Mouse (Mus musculus) midbrain, embryonic 14.5 days (tissue): ENCODE results near the gene AI464131. TPM values are rescaled to one million over a fixed set of nuclear protein-coding genes. Genes with fewer than 3 reads are reported as not detected.
"Not testable (repeated sequence)": the region's sequence is repeated elsewhere in the genome, so short reads cannot be mapped to it uniquely, and the experiment has no call there.

Experiments used
- ATAC-seq: fragments of 200-750 bp; cut with Nextera tagmentation; 2 replicates; pipeline ENCODE4 v1.8.0; 2017; ENCODE audit warnings: moderate number of reproducible peaks, moderate library complexity; ENCODE audit not compliant: low FRiP score, low TSS enrichment
- DNase-seq: peaks from one replicate; pipeline ENCODE4 v3.0.0-alpha.2; 2015
- H3K27ac ChIP-seq: fragments of 300-500 bp; sonication (generic); replicated peaks from 2 replicates; pipeline ENCODE4 v1.5.1; 2014; ENCODE audit warnings: mild to moderate bottlenecking, low read depth, low read length, moderate library complexity
- H3K27me3 ChIP-seq: fragments of 300-500 bp; sonication (generic); 2 replicates; pipeline ENCODE4 v1.6.1; 2014; ENCODE audit warnings: low read length, control low read depth, mixed read lengths; ENCODE audit not compliant: control insufficient read depth, insufficient read depth
- H3K36me3 ChIP-seq: fragments of 300-500 bp; sonication (generic); 2 replicates; pipeline ENCODE4 v1.6.1; 2014; ENCODE audit warnings: low read length, control low read depth; ENCODE audit not compliant: control insufficient read depth, insufficient read depth
- H3K4me1 ChIP-seq: fragments of 300-500 bp; sonication (generic); 2 replicates; pipeline ENCODE4 v1.6.1; 2014; ENCODE audit warnings: mild to moderate bottlenecking, antibody characterized with exemption, low read length, control low read depth; ENCODE audit not compliant: control insufficient read depth, insufficient read depth
- H3K4me2 ChIP-seq: fragments of 300-500 bp; sonication (generic); 2 replicates; pipeline ENCODE4 v1.6.1; 2014; ENCODE audit warnings: mild to moderate bottlenecking, low read length, moderate library complexity
- H3K4me3 ChIP-seq: fragments of 300-500 bp; sonication (generic); replicated peaks from 2 replicates; pipeline ENCODE4 v1.5.1; 2014; ENCODE audit warnings: low read depth, low read length
- H3K9ac ChIP-seq: fragments of 300-500 bp; sonication (generic); replicated peaks from 2 replicates; pipeline ENCODE4 v1.6.1; 2014; ENCODE audit warnings: mild to moderate bottlenecking, low read length, moderate library complexity
- H3K9me3 ChIP-seq: fragments of 300-500 bp; sonication (generic); 2 replicates; pipeline ENCODE4 v1.6.1; 2016; ENCODE audit warnings: low read length, control low read depth, mixed read lengths; ENCODE audit not compliant: control insufficient read depth
- WGBS: fragments of 180-500 bp; shearing (Covaris S2); extraction: QIAGEN DNeasy Blood & Tissue Kit; methylation state at CpG from one replicate; pipeline ENCODE4 v1.1.7; 2014; 5-methylcytosine and 5-hydroxymethylcytosine counted together
- polyA plus RNA-seq: library from polyadenylated mRNA; unstranded; fragments of >200 nt; fragmentation: Nextera tagmentation; extraction: Ambion mirVana; gene quantifications from 2 replicates; pipeline ENCODE4 v1.2.1, GENCODE M21; 2014

AI464131 gene
- polyA plus RNA-seq, 1 experiment from 2014 or later: 8.0 TPM

GRCm38 (mm10) chr4:41463051-41463738, 39.7 kb downstream of the AI464131 start:
- H3K9ac ChIP-seq, H3K36me3 ChIP-seq, H3K4me1 ChIP-seq, H3K27ac ChIP-seq, DNase-seq, ATAC-seq, H3K9me3 ChIP-seq, H3K4me3 ChIP-seq, H3K27me3 ChIP-seq: not testable (repeated sequence)
- 89% methylated on average over 3 of the region's 3 CpGs for WGBS
- H3K4me2 ChIP-seq: peak overlapping the region; percentile 74

- H3K4me2 ChIP-seq: no peak overlapping the region
- no peaks in the 10 kb centered on the region for H3K36me3 ChIP-seq
- no peak overlapping the region for H3K4me3 ChIP-seq
- ATAC-seq (no peak), DNase-seq (no peak)
- no peaks in the 10 kb centered on the region for H3K27me3 ChIP-seq
- H3K4me1 ChIP-seq: peaks cover 5% of the 10 kb centered on the region; the same call in 1 of the 2 replicates
- WGBS: 93% methylated on average over 1 of the region's 1 CpGs
- H3K27ac ChIP-seq: no peak overlapping the region
- H3K9me3 ChIP-seq: no peaks in the 10 kb centered on the region
- no peak overlapping the region for H3K9ac ChIP-seq
Observed at GRCm38 (mm10) chr4:41460690-41461089, 42.2 kb downstream of the AI464131 start.

GRCm38 (mm10) chr4:41447595-41447994, 55.3 kb downstream of the AI464131 start:
- Histone ChIP-seq H3K36me3 (no peaks in the 10 kb centered on the region), H3K4me3 (no peak overlapping the region), H3K27ac (no peak overlapping the region), H3K9me3 (no peaks in the 10 kb centered on the region), H3K4me2 (no peak overlapping the region), H3K27me3 (no peaks in the 10 kb centered on the region), H3K9ac (no peak overlapping the region), H3K4me1 (no peaks in the 10 kb centered on the region)
- DNase-seq: no peak
- 96% methylated on average over 3 of the region's 3 CpGs for WGBS
- no peak for ATAC-seq

Other genes with a start within 250 kb of the AI464131 start
- gene Ubap2, start 227.9 kb downstream of the AI464131 start, polyA plus RNA-seq: 41.9 and 56.2 TPM in 2 replicates
- gene Dcaf12, start 188.2 kb downstream of the AI464131 start, polyA plus RNA-seq: 63.6 and 66.6 TPM in 2 replicates
- gene Ubap1, start 154.1 kb downstream of the AI464131 start, polyA plus RNA-seq: 58.4 and 77.2 TPM in 2 replicates
- 3.3 and 3.7 TPM in 2 replicates for gene Kif24, start 38.2 kb downstream of the AI464131 start, polyA plus RNA-seq
- 68.4 and 79.9 TPM in 2 replicates for gene Nudt2, start 37.9 kb downstream of the AI464131 start, polyA plus RNA-seq
- 12.9 and 13.2 TPM in 2 replicates for gene 1110017D15Rik, start 14.3 kb upstream of the AI464131 start, polyA plus RNA-seq
- gene Fam219a, start 66.5 kb upstream of the AI464131 start, polyA plus RNA-seq: 19.9 and 22.3 TPM in 2 replicates
- gene Dnaic1, start 66.7 kb upstream of the AI464131 start, polyA plus RNA-seq: 2.0 and 2.8 TPM in 2 replicates
- 121 and 154 TPM in 2 replicates for gene Enho, start 137.2 kb upstream of the AI464131 start, polyA plus RNA-seq
- 23.9 and 46.8 TPM in 2 replicates for gene Cntfr, start 194.0 kb upstream of the AI464131 start, polyA plus RNA-seq
- gene Il11ra1, start 196.9 kb upstream of the AI464131 start, polyA plus RNA-seq: 28.1 and 32.1 TPM in 2 replicates
- gene Rpp25l, start 210.5 kb upstream of the AI464131 start, polyA plus RNA-seq: 62.2 and 64.1 TPM in 2 replicates
- 249 and 299 TPM in 2 replicates for gene Dctn3, start 220.1 kb upstream of the AI464131 start, polyA plus RNA-seq
- 0.47 and 0.70 TPM in 2 replicates for gene Arid3c, start 228.1 kb upstream of the AI464131 start, polyA plus RNA-seq